Mouse (Mus musculus): ENCODE data around the gene Car12.

DNA sequence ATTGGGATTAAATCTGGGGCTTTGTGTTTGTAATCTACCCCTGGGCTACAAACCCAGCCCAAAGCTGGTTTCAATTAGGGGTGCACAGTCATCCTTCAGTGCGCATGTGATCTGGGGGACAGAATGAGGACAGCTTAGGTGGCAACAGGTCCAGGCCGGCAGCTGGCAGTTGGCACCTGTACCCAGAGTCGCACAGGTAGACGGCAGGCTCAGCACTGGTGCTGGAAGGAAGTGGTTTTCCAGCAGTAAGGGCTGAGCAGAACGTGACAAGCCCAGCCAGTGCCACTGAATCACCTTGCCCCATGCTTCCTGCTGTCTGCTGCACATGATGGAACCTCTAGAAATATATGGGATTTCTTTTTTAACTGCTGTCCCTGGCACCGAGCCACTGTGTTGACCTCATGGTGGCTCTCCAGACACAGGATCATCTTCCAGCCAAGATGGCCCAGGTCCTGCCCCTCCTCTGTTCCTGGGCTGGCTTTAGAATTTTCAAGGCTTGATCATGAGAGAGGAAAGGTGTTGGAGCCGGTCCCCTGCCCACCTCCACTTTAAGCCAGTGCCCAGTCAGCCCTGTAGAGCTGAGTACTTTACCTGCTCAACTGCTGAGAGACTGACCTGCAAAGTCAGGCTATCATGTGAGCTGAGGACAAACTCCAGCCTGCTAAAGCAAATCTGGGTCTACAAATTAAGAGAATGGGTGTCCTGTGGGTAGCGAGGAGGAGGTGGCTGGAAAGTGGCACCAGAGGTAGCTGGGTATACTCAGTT lies 7.4 kb downstream of the Car12 start:
- no peak for TF ChIP-seq POLR2A (IDR thresholded peaks at IDR 0.05; ENCODE audit: borderline replicate concordance, insufficient read depth, low read length)
- no peak for TF ChIP-seq CTCF (IDR thresholded peaks at IDR 0.05; ENCODE audit: borderline replicate concordance, insufficient read depth, low read depth, low read length)

Data from cerebellum, adult 2 months (tissue).